Mouse (Mus musculus): Measurements from ENCODE around the gene Dnaaf1. TPM values are rescaled to one million over a fixed set of nuclear protein-coding genes. Genes with fewer than 3 reads are reported as not detected.

Gene Dnaaf1
- polyA plus RNA-seq, 1 experiment from 2014 or later: 0.28 TPM

- peaks cover 16% of the 10 kb centered on the region for H3K27me3 ChIP-seq (ENCODE audit: control insufficient read depth, insufficient read depth, low read length)
- no peak overlapping the region for H3K4me2 ChIP-seq (ENCODE audit: low read length)
- no peak overlapping the region for H3K27ac ChIP-seq (replicated peaks in 1 of 2; ENCODE audit: control insufficient read depth in 1 of 2, insufficient read depth in 1 of 2, low read depth in 2 of 2, low read length in 2 of 2)
- ATAC-seq (ENCODE audit: insufficient number of reproducible peaks, insufficient read depth, low FRiP score, low read depth): no peak
- WGBS: 81% methylated on average over 4 of the region's 4 CpGs
- H3K9me3 ChIP-seq (ENCODE audit: control insufficient read depth, low read length): no peaks in the 10 kb centered on the region
- no peak overlapping the region for H3K4me3 ChIP-seq (ENCODE audit: control insufficient read depth in 1 of 2, insufficient read depth in 1 of 2, low read depth in 1 of 2, low read length in 2 of 2)
- H3K9ac ChIP-seq (ENCODE audit: low read length): no peak overlapping the region
- H3K36me3 ChIP-seq (ENCODE audit: control insufficient read depth, insufficient read depth, low read length): no peaks in the 10 kb centered on the region
- H3K4me1 ChIP-seq (ENCODE audit: control insufficient read depth in 2 of 2, insufficient read depth in 2 of 2, low read length in 2 of 2): peaks cover 8 to 11% of the 10 kb centered on the region in 2 experiments; a peak in 2 of 4 replicates
These were observed 62.3 kb downstream of the Dnaaf1 start for GRCm38 (mm10) chr8:119637381-119637780.

- Histone ChIP-seq H3K9me3 (ENCODE audit: control insufficient read depth, low read length) (no peaks in the 10 kb centered on the region), H3K4me1 (ENCODE audit: control insufficient read depth in 2 of 2, insufficient read depth in 2 of 2, low read length in 2 of 2) (peaks cover 8 to 11% of the 10 kb centered on the region in 2 experiments; a peak in 2 of 4 replicates), H3K4me3 (ENCODE audit: control insufficient read depth in 1 of 2, insufficient read depth in 1 of 2, low read depth in 1 of 2, low read length in 2 of 2) (no peak overlapping the region), H3K27me3 (ENCODE audit: control insufficient read depth, insufficient read depth, low read length) (peaks cover 15% of the 10 kb centered on the region; the same call in 1 of the 2 replicates), H3K27ac (replicated peaks in 1 of 2; ENCODE audit: control insufficient read depth in 1 of 2, insufficient read depth in 1 of 2, low read depth in 2 of 2, low read length in 2 of 2) (no peak overlapping the region), H3K36me3 (ENCODE audit: control insufficient read depth, insufficient read depth, low read length) (no peaks in the 10 kb centered on the region), H3K9ac (ENCODE audit: low read length) (no peak overlapping the region), H3K4me2 (ENCODE audit: low read length) (no peak overlapping the region)
- 81% methylated on average over 6 of the region's 6 CpGs for WGBS
- no peak for ATAC-seq (ENCODE audit: insufficient number of reproducible peaks, insufficient read depth, low FRiP score, low read depth)
These were observed 63.2 kb downstream of the Dnaaf1 start for GRCm38 (mm10) chr8:119638261-119638660.

- H3K4me3 ChIP-seq (ENCODE audit: control insufficient read depth in 1 of 2, insufficient read depth in 1 of 2, low read depth in 1 of 2, low read length in 2 of 2): no peak overlapping the region
- H3K4me2 ChIP-seq (ENCODE audit: low read length): no peak overlapping the region
- no peaks in the 10 kb centered on the region for H3K9me3 ChIP-seq (ENCODE audit: control insufficient read depth, low read length)
- no peaks in the 10 kb centered on the region for H3K36me3 ChIP-seq (ENCODE audit: control insufficient read depth, insufficient read depth, low read length)
- H3K4me1 ChIP-seq (ENCODE audit: control insufficient read depth in 2 of 2, insufficient read depth in 2 of 2, low read length in 2 of 2): peaks cover 8 to 11% of the 10 kb centered on the region in 2 experiments; a peak in 2 of 4 replicates
- H3K9ac ChIP-seq (ENCODE audit: low read length): no peak overlapping the region
- WGBS: 65% methylated on average over 7 of the region's 7 CpGs
- no peak overlapping the region for H3K27ac ChIP-seq (replicated peaks in 1 of 2; ENCODE audit: control insufficient read depth in 1 of 2, insufficient read depth in 1 of 2, low read depth in 2 of 2, low read length in 2 of 2)
- 0 out of 2 replicates have a peak, but pooled peaks cover 6% of the 10 kb centered on the region for H3K27me3 ChIP-seq (ENCODE audit: control insufficient read depth, insufficient read depth, low read length)
- no peak for ATAC-seq (ENCODE audit: insufficient number of reproducible peaks, insufficient read depth, low FRiP score, low read depth)
These were observed 64.8 kb downstream of the Dnaaf1 start for GRCm38 (mm10) chr8:119639798-119640197.

GRCm38 (mm10) chr8:119641058-119641457, 66.0 kb downstream of the Dnaaf1 start:
- Histone ChIP-seq H3K27me3 (ENCODE audit: control insufficient read depth, insufficient read depth, low read length) (no peaks in the 10 kb centered on the region), H3K4me1 (ENCODE audit: control insufficient read depth in 2 of 2, insufficient read depth in 2 of 2, low read length in 2 of 2) (peaks cover 0 to 4% of the 10 kb centered on the region in 2 experiments; a peak in 2 of 4 replicates), H3K4me3 (ENCODE audit: control insufficient read depth in 1 of 2, insufficient read depth in 1 of 2, low read depth in 1 of 2, low read length in 2 of 2) (no peak overlapping the region), H3K9me3 (ENCODE audit: control insufficient read depth, low read length) (no peaks in the 10 kb centered on the region), H3K4me2 (ENCODE audit: low read length) (no peak overlapping the region), H3K9ac (ENCODE audit: low read length) (no peak overlapping the region), H3K27ac (replicated peaks in 1 of 2; ENCODE audit: control insufficient read depth in 1 of 2, insufficient read depth in 1 of 2, low read depth in 2 of 2, low read length in 2 of 2) (no peak overlapping the region), H3K36me3 (ENCODE audit: control insufficient read depth, insufficient read depth, low read length) (no peaks in the 10 kb centered on the region)
- 57% methylated on average over 5 of the region's 5 CpGs for WGBS
- ATAC-seq (ENCODE audit: insufficient number of reproducible peaks, insufficient read depth, low FRiP score, low read depth): no peak

GRCm38 (mm10) chr8:119642960-119643359, 67.9 kb downstream of the Dnaaf1 start:
- ATAC-seq (ENCODE audit: insufficient number of reproducible peaks, insufficient read depth, low FRiP score, low read depth): no peak
- Histone ChIP-seq H3K4me3 (ENCODE audit: control insufficient read depth in 1 of 2, insufficient read depth in 1 of 2, low read depth in 1 of 2, low read length in 2 of 2) (no peak overlapping the region), H3K27me3 (ENCODE audit: control insufficient read depth, insufficient read depth, low read length) (no peaks in the 10 kb centered on the region), H3K9ac (ENCODE audit: low read length) (no peak overlapping the region), H3K36me3 (ENCODE audit: control insufficient read depth, insufficient read depth, low read length) (no peaks in the 10 kb centered on the region), H3K4me2 (ENCODE audit: low read length) (no peak overlapping the region), H3K4me1 (ENCODE audit: control insufficient read depth in 2 of 2, insufficient read depth in 2 of 2, low read length in 2 of 2) (no peaks in the 10 kb centered on the region), H3K9me3 (ENCODE audit: control insufficient read depth, low read length) (no peaks in the 10 kb centered on the region), H3K27ac (replicated peaks in 1 of 2; ENCODE audit: control insufficient read depth in 1 of 2, insufficient read depth in 1 of 2, low read depth in 2 of 2, low read length in 2 of 2) (no peak overlapping the region)
- 92% methylated on average over 1 of the region's 1 CpGs for WGBS

- Histone ChIP-seq H3K4me1 (ENCODE audit: control insufficient read depth in 2 of 2, insufficient read depth in 2 of 2, low read length in 2 of 2) (no peaks in the 10 kb centered on the region), H3K9ac (ENCODE audit: low read length) (no peak overlapping the region), H3K27me3 (ENCODE audit: control insufficient read depth, insufficient read depth, low read length) (no peaks in the 10 kb centered on the region), H3K9me3 (ENCODE audit: control insufficient read depth, low read length) (no peaks in the 10 kb centered on the region), H3K4me3 (ENCODE audit: control insufficient read depth in 1 of 2, insufficient read depth in 1 of 2, low read depth in 1 of 2, low read length in 2 of 2) (no peak overlapping the region), H3K4me2 (ENCODE audit: low read length) (no peak overlapping the region), H3K27ac (replicated peaks in 1 of 2; ENCODE audit: control insufficient read depth in 1 of 2, insufficient read depth in 1 of 2, low read depth in 2 of 2, low read length in 2 of 2) (no peak overlapping the region), H3K36me3 (ENCODE audit: control insufficient read depth, insufficient read depth, low read length) (no peaks in the 10 kb centered on the region)
- no peak for ATAC-seq (ENCODE audit: insufficient number of reproducible peaks, insufficient read depth, low FRiP score, low read depth)
- 83% methylated on average over 17 of the region's 17 CpGs for WGBS
These were observed 69.5 kb downstream of the Dnaaf1 start for GRCm38 (mm10) chr8:119644429-119644960.

GRCm38 (mm10) chr8:119644981-119645597, 70.1 kb downstream of the Dnaaf1 start:
- no peak for ATAC-seq (ENCODE audit: insufficient number of reproducible peaks, insufficient read depth, low FRiP score, low read depth)
- Histone ChIP-seq H3K4me2 (ENCODE audit: low read length) (no peak overlapping the region), H3K4me3 (ENCODE audit: control insufficient read depth in 1 of 2, insufficient read depth in 1 of 2, low read depth in 1 of 2, low read length in 2 of 2) (no peak overlapping the region), H3K27me3 (ENCODE audit: control insufficient read depth, insufficient read depth, low read length) (no peaks in the 10 kb centered on the region), H3K4me1 (ENCODE audit: control insufficient read depth in 2 of 2, insufficient read depth in 2 of 2, low read length in 2 of 2) (no peaks in the 10 kb centered on the region), H3K27ac (replicated peaks in 1 of 2; ENCODE audit: control insufficient read depth in 1 of 2, insufficient read depth in 1 of 2, low read depth in 2 of 2, low read length in 2 of 2) (no peak overlapping the region), H3K9ac (ENCODE audit: low read length) (no peak overlapping the region), H3K36me3 (ENCODE audit: control insufficient read depth, insufficient read depth, low read length) (no peaks in the 10 kb centered on the region), H3K9me3 (ENCODE audit: control insufficient read depth, low read length) (no peaks in the 10 kb centered on the region)
- 66% methylated on average over 18 of the region's 18 CpGs for WGBS

- Histone ChIP-seq H3K27ac (replicated peaks in 1 of 2; ENCODE audit: control insufficient read depth in 1 of 2, insufficient read depth in 1 of 2, low read depth in 2 of 2, low read length in 2 of 2) (no peak overlapping the region), H3K4me3 (ENCODE audit: control insufficient read depth in 1 of 2, insufficient read depth in 1 of 2, low read depth in 1 of 2, low read length in 2 of 2) (no peak overlapping the region), H3K9ac (ENCODE audit: low read length) (no peak overlapping the region), H3K4me2 (ENCODE audit: low read length) (no peak overlapping the region), H3K4me1 (ENCODE audit: control insufficient read depth in 2 of 2, insufficient read depth in 2 of 2, low read length in 2 of 2) (no peaks in the 10 kb centered on the region), H3K36me3 (ENCODE audit: control insufficient read depth, insufficient read depth, low read length) (no peaks in the 10 kb centered on the region), H3K27me3 (ENCODE audit: control insufficient read depth, insufficient read depth, low read length) (no peaks in the 10 kb centered on the region), H3K9me3 (ENCODE audit: control insufficient read depth, low read length) (no peaks in the 10 kb centered on the region)
- ATAC-seq (ENCODE audit: insufficient number of reproducible peaks, insufficient read depth, low FRiP score, low read depth): no peak
- 75% methylated on average over 3 of the region's 3 CpGs for WGBS
These were observed 71.2 kb downstream of the Dnaaf1 start for GRCm38 (mm10) chr8:119646197-119646596.

Measured in heart, embryonic 14.5 days (tissue).